8 mouse cellular contexts compared by ENCODE assay signal in the genomic region with DNA sequence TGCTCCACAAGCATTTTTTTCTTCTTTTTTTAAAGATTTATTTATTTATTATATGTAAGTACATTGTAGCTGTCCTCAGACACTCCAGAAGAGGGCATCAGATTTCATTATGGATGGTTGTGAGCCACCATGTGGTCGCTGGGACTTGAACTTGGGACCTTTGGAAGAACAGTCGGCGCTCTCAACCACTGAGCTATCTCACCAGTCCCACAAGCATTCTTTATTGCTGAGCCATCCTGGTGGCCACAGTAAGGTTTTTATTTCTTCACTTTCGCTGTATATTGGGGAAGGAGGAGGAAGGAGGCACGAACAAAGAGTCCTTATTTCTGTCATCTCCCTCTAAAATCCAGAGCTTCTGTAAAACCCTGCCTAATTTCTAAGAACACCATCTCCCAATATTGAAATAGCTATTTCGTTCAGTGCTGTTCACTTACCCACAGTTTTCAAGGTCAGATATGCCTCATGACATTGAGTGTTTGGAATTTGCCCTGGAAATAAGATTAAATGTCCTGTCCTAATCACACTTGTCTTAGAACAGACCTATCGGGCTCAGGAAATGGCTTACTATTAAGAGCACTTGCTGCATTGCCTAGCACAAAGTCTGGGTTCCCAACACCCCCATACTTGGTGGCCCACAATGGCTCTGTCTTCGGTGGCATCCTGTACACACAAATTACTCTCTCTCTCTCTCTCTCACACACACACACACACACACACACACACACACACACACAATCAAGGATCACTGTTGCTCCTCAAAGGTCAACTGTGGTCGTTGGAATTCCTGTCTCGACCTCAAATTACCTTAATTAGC. TPM values are rescaled to one million over a fixed set of nuclear protein-coding genes. Genes with fewer than 3 reads are reported as not detected.
DNase-seq lines count a peak whose midpoint lies in the region; ATAC-seq and TF ChIP-seq lines count a peak whose summit lies in the region.

No protein-coding gene starts in this region.

- no peak for TF ChIP-seq EP300 in stomach, postnatal 0 days (optimal IDR thresholded peaks at IDR 0.05)

- ATAC-seq in forebrain, embryonic 12.5 days (ENCODE audit: low FRiP score): no peak
- ATAC-seq in limb, embryonic 15.5 days (ENCODE audit: insufficient number of reproducible peaks, low FRiP score, low TSS enrichment, low read depth): no peak
- no peak for ATAC-seq in stomach, postnatal 0 days (ENCODE audit: low FRiP score, low TSS enrichment)
- ATAC-seq in megakaryocyte progenitor cell, adult 5-6 weeks (replicated peaks; ENCODE audit: poor library complexity): no peak

- peak overlapping the region; percentile 90 for H3K4me2 ChIP-seq in forebrain, embryonic 12.5 days
- H3K4me2 ChIP-seq in limb, embryonic 15.5 days: peak overlapping the region; percentile 63
- H3K4me2 ChIP-seq in stomach, postnatal 0 days (replicated peaks; ENCODE audit: low read depth): peak overlapping the region; percentile 76

- intact Hi-C loops in heart, postnatal 10 days (cut with DNase I): no loop called here

- peaks cover 32% of the 10 kb centered on the region for H3K36me3 ChIP-seq in heart, embryonic 10.5 days
- peaks cover 33% of the 10 kb centered on the region for H3K36me3 ChIP-seq in E14TG2a.4 (ENCODE audit: insufficient read depth, low read length)
- peaks cover 22% of the 10 kb centered on the region for H3K36me3 ChIP-seq in forebrain, embryonic 12.5 days (replicated peaks)
- H3K36me3 ChIP-seq in limb, embryonic 15.5 days: peaks cover 19% of the 10 kb centered on the region
- H3K36me3 ChIP-seq in stomach, postnatal 0 days (ENCODE audit: control insufficient read depth, insufficient read depth, low read length): peaks cover 16% of the 10 kb centered on the region

- peaks cover 20% of the 10 kb centered on the region for H3K4me1 ChIP-seq in heart, embryonic 10.5 days
- peaks cover 59% of the 10 kb centered on the region for H3K4me1 ChIP-seq in E14TG2a.4 (replicated peaks; ENCODE audit: low read depth, low read length)
- peaks cover 29% of the 10 kb centered on the region for H3K4me1 ChIP-seq in forebrain, embryonic 12.5 days
- H3K4me1 ChIP-seq in limb, embryonic 15.5 days: peaks cover 14% of the 10 kb centered on the region
- peaks cover 2% of the 10 kb centered on the region for H3K4me1 ChIP-seq in stomach, postnatal 0 days (replicated peaks; ENCODE audit: control insufficient read depth, insufficient read depth)

- no peak for TF ChIP-seq CTCF in E14TG2a.4 (conservative IDR thresholded peaks at IDR 0.05; ENCODE audit: low read length)
- TF ChIP-seq CTCF in stomach, postnatal 0 days (IDR thresholded peaks at IDR 0.05; ENCODE audit: low read depth): 0 out of 2 replicates have a peak, but pooled peaks have one; percentile 4

- peak overlapping the region; percentile 100 for H3K4me3 ChIP-seq in heart, embryonic 10.5 days
- peak overlapping the region; percentile 94 for H3K4me3 ChIP-seq in E14TG2a.4 (replicated peaks; ENCODE audit: low read length)
- peak overlapping the region; percentile 99 for H3K4me3 ChIP-seq in forebrain, embryonic 12.5 days (replicated peaks)
- peak overlapping the region; percentile 100 for H3K4me3 ChIP-seq in limb, embryonic 15.5 days
- H3K4me3 ChIP-seq in stomach, postnatal 0 days (ENCODE audit: low read depth, low read length): peak overlapping the region; percentile 100

- no peak for DNase-seq in heart, embryonic 10.5 days (ENCODE audit: low spot score)
- no peak for DNase-seq in heart, postnatal 10 days
- no peak for DNase-seq in stomach, postnatal 0 days (ENCODE audit: low spot score)
- no peak for DNase-seq in right cerebral cortex, postnatal 36 days (ENCODE audit: low spot score in 2 of 2)

- peak overlapping the region; percentile 68 for H3K9ac ChIP-seq in forebrain, embryonic 12.5 days
- H3K9ac ChIP-seq in limb, embryonic 15.5 days: peak overlapping the region; percentile 50; the same call in 1 of the 2 replicates
- peak overlapping the region; percentile 76 for H3K9ac ChIP-seq in stomach, postnatal 0 days (ENCODE audit: low read length)

- H3K27ac ChIP-seq in heart, embryonic 10.5 days: peak overlapping the region; percentile 98
- H3K27ac ChIP-seq in forebrain, embryonic 12.5 days: peak overlapping the region; percentile 86
- peak overlapping the region; percentile 88 for H3K27ac ChIP-seq in limb, embryonic 15.5 days
- H3K27ac ChIP-seq in stomach, postnatal 0 days (replicated peaks): peak overlapping the region; percentile 97

- WGBS in heart, embryonic 10.5 days: 53% methylated on average over 10 of the region's 10 CpGs
- 59% methylated on average over 10 of the region's 10 CpGs for WGBS in forebrain, embryonic 12.5 days
- WGBS in limb, embryonic 15.5 days: 59% methylated on average over 10 of the region's 10 CpGs
- WGBS in stomach, postnatal 0 days: 58% methylated on average over 10 of the region's 10 CpGs

- no peaks in the 10 kb centered on the region for H3K27me3 ChIP-seq in heart, embryonic 10.5 days (ENCODE audit: insufficient read depth, poor library complexity, severe bottlenecking)
- no peaks in the 10 kb centered on the region for H3K27me3 ChIP-seq in E14TG2a.4 (ENCODE audit: insufficient read depth, low read length)
- no peaks in the 10 kb centered on the region for H3K27me3 ChIP-seq in forebrain, embryonic 12.5 days
- no peaks in the 10 kb centered on the region for H3K27me3 ChIP-seq in limb, embryonic 15.5 days
- no peaks in the 10 kb centered on the region for H3K27me3 ChIP-seq in stomach, postnatal 0 days (ENCODE audit: control insufficient read depth, insufficient read depth, low read length)

- no peaks in the 10 kb centered on the region for H3K9me3 ChIP-seq in heart, embryonic 10.5 days
- no peaks in the 10 kb centered on the region for H3K9me3 ChIP-seq in E14TG2a.4 (ENCODE audit: low read length)
- no peaks in the 10 kb centered on the region for H3K9me3 ChIP-seq in forebrain, embryonic 12.5 days
- H3K9me3 ChIP-seq in limb, embryonic 15.5 days: no peaks in the 10 kb centered on the region
- no peaks in the 10 kb centered on the region for H3K9me3 ChIP-seq in stomach, postnatal 0 days (ENCODE audit: control insufficient read depth, low read length)

RNA-seq across cellular contexts. Expression of a gene that starts 1.1 kb away (rescaled TPM):
- 329 and 376 TPM in 2 replicates for polyA plus RNA-seq in heart, embryonic 10.5 days (2016; fragmentation: Nextera tagmentation; extraction: Ambion mirVana)
- total RNA-seq in heart, postnatal 10 days (2021): 100 to 1,000 TPM; 146 to 154 TPM
- 478 and 490 TPM in 2 replicates for polyA plus RNA-seq in forebrain, embryonic 12.5 days (2016; fragmentation: Nextera tagmentation; extraction: Ambion mirVana)
- 496 and 523 TPM in 2 replicates for polyA plus RNA-seq in limb, embryonic 15.5 days (2015; fragmentation: Nextera tagmentation; extraction: Ambion mirVana)
- 278 and 283 TPM in 2 replicates for polyA plus RNA-seq in stomach, postnatal 0 days (2015; fragmentation: Nextera tagmentation; extraction: Ambion mirVana)
- 413 and 462 TPM in 2 replicates for total RNA-seq in megakaryocyte progenitor cell, adult 5-6 weeks (2015)
- 119 and 154 TPM in 2 replicates for total RNA-seq in megakaryocyte progenitor cell, adult 5-6 weeks (2017)

RNA-seq across cellular contexts. Expression of a gene that starts 7.5 kb away (rescaled TPM):
- polyA plus RNA-seq in heart, embryonic 10.5 days (2016; fragmentation: Nextera tagmentation; extraction: Ambion mirVana): 129 and 131 TPM in 2 replicates
- 10 to 100 TPM; 80.8 to 85.0 TPM for total RNA-seq in heart, postnatal 10 days (2021)
- 138 and 139 TPM in 2 replicates for polyA plus RNA-seq in forebrain, embryonic 12.5 days (2016; fragmentation: Nextera tagmentation; extraction: Ambion mirVana)
- polyA plus RNA-seq in limb, embryonic 15.5 days (2015; fragmentation: Nextera tagmentation; extraction: Ambion mirVana): 193 and 203 TPM in 2 replicates
- 187 and 193 TPM in 2 replicates for polyA plus RNA-seq in stomach, postnatal 0 days (2015; fragmentation: Nextera tagmentation; extraction: Ambion mirVana)
- total RNA-seq in megakaryocyte progenitor cell, adult 5-6 weeks (2015): 216 and 219 TPM in 2 replicates
- 248 and 276 TPM in 2 replicates for total RNA-seq in megakaryocyte progenitor cell, adult 5-6 weeks (2017)

RNA-seq across cellular contexts. Expression of a gene that starts 8.4 kb away (rescaled TPM):
- 52.3 and 63.0 TPM in 2 replicates for polyA plus RNA-seq in heart, embryonic 10.5 days (2016; fragmentation: Nextera tagmentation; extraction: Ambion mirVana)
- 10 to 100 TPM; 48.7 TPM for total RNA-seq in heart, postnatal 10 days (2021)
- 77.9 and 83.6 TPM in 2 replicates for polyA plus RNA-seq in forebrain, embryonic 12.5 days (2016; fragmentation: Nextera tagmentation; extraction: Ambion mirVana)
- polyA plus RNA-seq in limb, embryonic 15.5 days (2015; fragmentation: Nextera tagmentation; extraction: Ambion mirVana): 76.6 and 80.6 TPM in 2 replicates
- 74.1 and 77.9 TPM in 2 replicates for polyA plus RNA-seq in stomach, postnatal 0 days (2015; fragmentation: Nextera tagmentation; extraction: Ambion mirVana)
- total RNA-seq in megakaryocyte progenitor cell, adult 5-6 weeks (2015): 50.4 and 58.9 TPM in 2 replicates
- 173 and 193 TPM in 2 replicates for total RNA-seq in megakaryocyte progenitor cell, adult 5-6 weeks (2017)

RNA-seq across cellular contexts. Expression of a gene that starts 58.0 kb away (rescaled TPM):
- polyA plus RNA-seq in heart, embryonic 10.5 days (2016; fragmentation: Nextera tagmentation; extraction: Ambion mirVana): 24.2 and 38.7 TPM in 2 replicates
- 1 to 10 TPM; 3.8 to 4.9 TPM for total RNA-seq in heart, postnatal 10 days (2021)
- 6.0 and 7.5 TPM in 2 replicates for polyA plus RNA-seq in forebrain, embryonic 12.5 days (2016; fragmentation: Nextera tagmentation; extraction: Ambion mirVana)
- 2.7 and 4.0 TPM in 2 replicates for polyA plus RNA-seq in limb, embryonic 15.5 days (2015; fragmentation: Nextera tagmentation; extraction: Ambion mirVana)
- polyA plus RNA-seq in stomach, postnatal 0 days (2015; fragmentation: Nextera tagmentation; extraction: Ambion mirVana): 0.47 TPM in 2 replicates
- total RNA-seq in megakaryocyte progenitor cell, adult 5-6 weeks (2015): 8.0 and 15.9 TPM in 2 replicates
- 15.3 and 29.2 TPM in 2 replicates for total RNA-seq in megakaryocyte progenitor cell, adult 5-6 weeks (2017)
